Mouse (Mus musculus) heart, postnatal 10 days (tissue): Measurements from ENCODE around the gene Mybbp1a. TPM values are rescaled to one million over a fixed set of nuclear protein-coding genes. Genes with fewer than 3 reads are reported as not detected.
A peak's percentile ranks its signal among the peaks of the same experiment; 100 is the strongest.
"Not testable (repeated sequence)": the region's sequence is repeated elsewhere in the genome, so short reads cannot be mapped to it uniquely, and the experiment has no call there.

ENCODE experiments used
- DNase-seq, 2 experiments: peaks; one replicate each; pipeline ENCODE4 v3.0.0; 2021
- intact Hi-C: fragments of 180-260 bp; cut with DNase I; formaldehyde crosslinking; loops from one replicate; pipeline ENCODE4 v1.15.1; 2025
- total RNA-seq, 2 experiments: library from RNA; stranded (reverse); gene quantifications; 2 replicates each; pipeline ENCODE4 v1.2.3; 2021

Mybbp1a gene
- total RNA-seq, 2 experiments from 2014 or later, result 47.0 to 50.0 TPM

- intact Hi-C loops, result no loop called here
- DNase-seq, result no peak
These were observed 4.2 kb upstream of the Mybbp1a start for GRCm38 (mm10) chr11:72436756-72437650.

- intact Hi-C loops, result no loop called here
- DNase-seq, result no peak
These were observed 2.7 kb upstream of the Mybbp1a start for GRCm38 (mm10) chr11:72438411-72438810.

- DNase-seq, intact Hi-C loops: not testable (repeated sequence)
These were observed 574 bp upstream of the Mybbp1a start for GRCm38 (mm10) chr11:72440597-72440964.

GRCm38 (mm10) chr11:72446311-72447105 lies 5.4 kb downstream of the Mybbp1a start:
- peak in 1 of 2 experiments; percentile 59 for DNase-seq
- intact Hi-C loops, result loop anchor here (5.0 kb wide), 1 partner anchor 116 kb away; no protein-coding TSS in a partner anchor

- intact Hi-C loops, result loop anchor here (5.0 kb wide), 1 partner anchor 115 kb away; no protein-coding TSS in a partner anchor
- no peak for DNase-seq
These were observed 6.3 kb downstream of the Mybbp1a start for GRCm38 (mm10) chr11:72447475-72447874.

- DNase-seq, result no peak
- intact Hi-C loops, result no loop called here
These were observed 11.0 kb downstream of the Mybbp1a start for GRCm38 (mm10) chr11:72452140-72452665.

GRCm38 (mm10) chr11:72453105-72453953 lies 12.2 kb downstream of the Mybbp1a start:
- intact Hi-C loops, result no loop called here
- no peak for DNase-seq

- no peak for DNase-seq
- intact Hi-C loops, result loop anchor here (2.0 kb wide), 1 partner anchor 33 kb away; the partner anchor contains the start of gene Spns2
These were observed 14.5 kb downstream of the Mybbp1a start for GRCm38 (mm10) chr11:72455694-72456093.

GRCm38 (mm10) chr11:72457995-72458496 lies 16.9 kb downstream of the Mybbp1a start:
- intact Hi-C loops, result loop anchor here (2.0 kb wide), 1 partner anchor 31 kb away; the partner anchor contains the start of gene Spns2
- peak; percentile 67 to 72 for DNase-seq

- no peak for DNase-seq
- intact Hi-C loops, result no loop called here
These were observed 17.3 kb downstream of the Mybbp1a start for GRCm38 (mm10) chr11:72458502-72458901.

GRCm38 (mm10) chr11:72461500-72461981 lies 20.4 kb downstream of the Mybbp1a start:
- peak in 1 of 2 experiments; percentile 58 for DNase-seq
- intact Hi-C loops, result no loop called here

GRCm38 (mm10) chr11:72464821-72465220 lies 23.7 kb downstream of the Mybbp1a start:
- no peak for DNase-seq
- intact Hi-C loops, result no loop called here

GRCm38 (mm10) chr11:72465978-72466693 lies 25.0 kb downstream of the Mybbp1a start:
- DNase-seq, result no peak
- intact Hi-C loops, result no loop called here

- DNase-seq, result peak; percentile 51
- intact Hi-C loops, result no loop called here
These were observed 25.7 kb downstream of the Mybbp1a start for GRCm38 (mm10) chr11:72466694-72467507.

- no peak for DNase-seq
- intact Hi-C loops, result no loop called here
These were observed 27.4 kb downstream of the Mybbp1a start for GRCm38 (mm10) chr11:72468525-72468924.

- DNase-seq, result peak; percentile 85 to 87
- intact Hi-C loops, result loop anchor here (1.0 kb wide), 1 partner anchor 20 kb away; the partner anchor contains the start of gene Spns2
These were observed 28.1 kb downstream of the Mybbp1a start for GRCm38 (mm10) chr11:72469217-72469616.

- no peak for DNase-seq
- intact Hi-C loops, result no loop called here
These were observed 28.8 kb downstream of the Mybbp1a start for GRCm38 (mm10) chr11:72470004-72470403.

- intact Hi-C loops, result no loop called here
These were observed 30.2 kb downstream of the Mybbp1a start for GRCm38 (mm10) chr11:72471381-72471780.

More at GRCm38 (mm10) chr11:72471381-72471780, 30.2 kb downstream of the Mybbp1a start:
- DNase-seq, result no peak
